Mouse (Mus musculus) G1E (cell line): ENCODE measurements around the gene Cdkl3.

Source experiments
- CTCF ChIP-seq: IDR thresholded peaks from 2 replicates; pipeline ENCODE4 v1.5.1; 2012; ENCODE audit warnings: low read depth, low read length, inconsistent platforms, mixed read lengths
- GATA1 ChIP-seq: IDR thresholded peaks from 2 replicates; pipeline ENCODE4 v1.6.1; 2012; ENCODE audit warnings: borderline replicate concordance, low read length, inconsistent platforms, mixed read lengths
- TAL1 ChIP-seq: conservative IDR thresholded peaks from 2 replicates; pipeline ENCODE4 v1.6.1; 2012; ENCODE audit warnings: low read depth, low read length, inconsistent platforms, mixed read lengths

DNA sequence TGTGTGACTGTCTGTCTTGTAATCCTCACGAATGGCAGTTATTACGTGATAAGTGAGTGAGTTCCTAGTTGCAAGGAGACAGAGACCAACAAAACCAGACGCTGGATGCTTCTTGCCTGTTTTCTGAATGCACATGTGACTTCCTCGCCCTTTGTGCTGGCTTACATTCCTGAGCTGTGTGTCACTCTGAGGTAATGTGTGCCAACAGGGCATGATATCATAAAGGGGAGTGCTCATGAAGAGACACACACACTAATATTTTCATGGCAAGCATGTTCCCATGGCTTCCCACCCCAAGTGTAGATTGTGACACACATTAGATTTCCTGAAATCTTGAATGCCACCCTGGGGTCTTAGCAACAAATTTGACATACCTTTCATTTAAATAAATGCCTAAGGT lies 73.9 kb downstream of the Cdkl3 start:
- TF ChIP-seq CTCF = no peak
- TF ChIP-seq TAL1 = no peak
- no peak for TF ChIP-seq GATA1
